Comparison of ENCODE assay signal across 8 mouse cellular contexts in the genomic region with DNA sequence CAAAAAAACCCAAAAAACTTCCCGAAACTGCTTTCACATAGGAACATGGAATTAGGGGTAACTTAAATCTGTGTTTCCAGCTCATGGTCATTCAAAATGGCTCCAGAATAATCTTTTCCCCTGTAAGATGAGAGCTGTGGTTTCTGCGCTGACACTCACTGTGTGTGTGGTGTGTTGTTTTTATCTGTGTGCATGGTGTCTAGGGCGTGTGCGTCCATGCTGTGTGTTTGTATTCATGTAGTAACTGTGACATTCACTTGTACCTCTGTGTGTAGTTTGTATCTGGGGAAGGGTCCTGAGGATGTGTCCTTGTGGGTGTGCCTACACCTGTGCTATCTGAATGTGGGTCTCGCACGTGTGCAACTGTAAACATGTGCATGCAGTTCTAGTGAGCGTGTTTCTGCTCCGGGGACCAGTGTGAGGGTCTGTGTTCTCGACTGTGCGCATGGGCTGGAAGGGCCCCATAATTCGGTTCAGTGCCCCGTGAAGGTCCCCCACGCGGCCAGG. TPM values are rescaled to one million over a fixed set of nuclear protein-coding genes. Genes with fewer than 3 reads are reported as not detected.
DNase-seq lines count a peak whose midpoint lies in the region; ATAC-seq and TF ChIP-seq lines count a peak whose summit lies in the region.

No protein-coding gene starts in this region.

- DNase-seq in kidney, adult 11 months, result peak; percentile 51
- DNase-seq in kidney, postnatal 10 days, result no peak
- DNase-seq in hindbrain, embryonic 11.5 days (ENCODE audit: low spot score), result no peak
- no peak for DNase-seq in thymus, adult 18-20 months
- DNase-seq in layer of hippocampus, adult 18-20 months (ENCODE audit: low spot score in 2 of 2), result no peak
- DNase-seq in gastrocnemius, postnatal 36 days, result no peak

- peak overlapping the region; percentile 96 for H3K4me2 ChIP-seq in hindbrain, embryonic 11.5 days (replicated peaks; ENCODE audit: low read depth, low read length)
- peak overlapping the region; percentile 96 for H3K4me2 ChIP-seq in midbrain, embryonic 13.5 days (replicated peaks)

- peak; percentile 6; the same call in 1 of the 2 replicates for TF ChIP-seq CTCF in bone marrow, adult 2 months (IDR thresholded peaks at IDR 0.05; ENCODE audit: control insufficient read depth, insufficient read depth, low read length)

- no peaks in the 10 kb centered on the region for H3K9me3 ChIP-seq in hindbrain, embryonic 11.5 days (ENCODE audit: control insufficient read depth, low read length)
- no peaks in the 10 kb centered on the region for H3K9me3 ChIP-seq in midbrain, embryonic 13.5 days

- H3K27me3 ChIP-seq in hindbrain, embryonic 11.5 days (ENCODE audit: control insufficient read depth, insufficient read depth, low read length), result peaks cover 12% of the 10 kb centered on the region
- peaks cover 58% of the 10 kb centered on the region for H3K27me3 ChIP-seq in midbrain, embryonic 13.5 days

- no peaks in the 10 kb centered on the region for H3K36me3 ChIP-seq in hindbrain, embryonic 11.5 days (ENCODE audit: control insufficient read depth, insufficient read depth, low read length)
- no peaks in the 10 kb centered on the region for H3K36me3 ChIP-seq in midbrain, embryonic 13.5 days

- peak overlapping the region; percentile 83 for H3K27ac ChIP-seq in bone marrow, adult 2 months (ENCODE audit: control insufficient read depth, insufficient read depth, low read depth, low read length, poor library complexity)
- H3K27ac ChIP-seq in hindbrain, embryonic 11.5 days (ENCODE audit: low read depth, low read length), result no peak overlapping the region
- no peak overlapping the region for H3K27ac ChIP-seq in midbrain, embryonic 13.5 days

- peak overlapping the region; percentile 52 for H3K9ac ChIP-seq in hindbrain, embryonic 11.5 days (ENCODE audit: low read depth, low read length)
- peak overlapping the region; percentile 75 for H3K9ac ChIP-seq in midbrain, embryonic 13.5 days (replicated peaks)

- H3K4me1 ChIP-seq in bone marrow, adult 2 months (ENCODE audit: control insufficient read depth, insufficient read depth, low read length), result peaks cover 9% of the 10 kb centered on the region
- H3K4me1 ChIP-seq in hindbrain, embryonic 11.5 days (replicated peaks; ENCODE audit: control insufficient read depth, insufficient read depth, low read length), result no peaks in the 10 kb centered on the region; the same call in 1 of the 2 replicates
- peaks cover 13% of the 10 kb centered on the region; the same call in 1 of the 2 replicates for H3K4me1 ChIP-seq in midbrain, embryonic 13.5 days (replicated peaks)

- peak; percentile 60 for ATAC-seq in hindbrain, embryonic 11.5 days (ENCODE audit: low FRiP score)
- peak; percentile 77 for ATAC-seq in midbrain, embryonic 13.5 days

- intact Hi-C loops in gastrocnemius, postnatal 36 days (cut with DNase I), result no loop called here

- 29% methylated on average over 14 of the region's 14 CpGs for WGBS in bone marrow, adult 2 months
- WGBS in hindbrain, embryonic 11.5 days, result 34% methylated on average over 14 of the region's 14 CpGs
- WGBS in midbrain, embryonic 13.5 days, result 36% methylated on average over 14 of the region's 14 CpGs

- no peak for TF ChIP-seq POLR2A in bone marrow, adult 2 months (IDR thresholded peaks at IDR 0.05; ENCODE audit: borderline replicate concordance, control insufficient read depth, low read depth, low read length)

- H3K4me3 ChIP-seq in bone marrow, adult 2 months (replicated peaks; ENCODE audit: control insufficient read depth, low read depth, low read length), result peak overlapping the region; percentile 62
- H3K4me3 ChIP-seq in hindbrain, embryonic 11.5 days (ENCODE audit: low read depth, low read length), result peak overlapping the region; percentile 68
- peak overlapping the region; percentile 63 for H3K4me3 ChIP-seq in midbrain, embryonic 13.5 days (replicated peaks)

RNA-seq across cellular contexts. Expression of a gene that starts 0.4 kb away (rescaled TPM):
- 55.1 and 57.9 TPM in 2 replicates for polyA plus RNA-seq in bone marrow, adult 2 months (2011; ENCODE audit: insufficient read depth, insufficient read length, low replicate concordance, missing spikeins)
- polyA plus RNA-seq in hindbrain, embryonic 11.5 days (2014; fragmentation: Nextera tagmentation; extraction: Ambion mirVana), result 4.6 and 6.0 TPM in 2 replicates
- 5.3 and 7.4 TPM in 2 replicates for polyA plus RNA-seq in midbrain, embryonic 13.5 days (2015; fragmentation: Nextera tagmentation; extraction: Ambion mirVana)
- total RNA-seq in layer of hippocampus, adult 18-20 months (2021), result 100 to 1,000 TPM; 170 to 184 TPM
- total RNA-seq in gastrocnemius, postnatal 36 days (2021), result 10 to 100 TPM; 36.6 to 37.6 TPM
